Mouse (Mus musculus): Measurements from ENCODE around the gene Ano6. TPM values are rescaled to one million over a fixed set of nuclear protein-coding genes. Genes with fewer than 3 reads are reported as not detected.

Ano6 gene
- total and polyA plus RNA-seq, 3 experiments, result 14.1 to 19.6 (median 17.3) TPM

GRCm38 (mm10) chr15:95920047-95920446 is 129.4 kb downstream of the Ano6 start:
- H3K4me3 ChIP-seq, result no peak overlapping the region
- WGBS, result 32% methylated on average over 9 of the region's 9 CpGs
- H3K9ac ChIP-seq (ENCODE audit: low read depth, low read length), result no peak overlapping the region
- H3K79me2 ChIP-seq (replicated peaks; ENCODE audit: control insufficient read depth, insufficient read depth, low read length), result no peaks in the 10 kb centered on the region
- intact Hi-C loops (cut with DNase I), result no loop called here
- no peak for DNase-seq
- no peaks in the 10 kb centered on the region for H3K27me3 ChIP-seq (ENCODE audit: control insufficient read depth, insufficient read depth, low read length)
- TF ChIP-seq POLR2A (IDR thresholded peaks at IDR 0.05; ENCODE audit: insufficient read depth, low read depth, low read length) (no peak), EP300 (IDR thresholded peaks at IDR 0.05; ENCODE audit: insufficient read depth, low read depth, low read length) (no peak), CTCF (IDR thresholded peaks at IDR 0.05) (no peak)
- H3K36me3 ChIP-seq (ENCODE audit: control insufficient read depth, insufficient read depth, low read length), result peaks cover 3% of the 10 kb centered on the region; the same call in 1 of the 2 replicates
- H3K4me1 ChIP-seq (ENCODE audit: control insufficient read depth, insufficient read depth, low read length), result peaks cover 2% of the 10 kb centered on the region; the same call in 1 of the 2 replicates
- no peak overlapping the region for H3K27ac ChIP-seq

GRCm38 (mm10) chr15:95921072-95921471 is 130.4 kb downstream of the Ano6 start:
- DNase-seq, result no peak
- peaks cover 3% of the 10 kb centered on the region; the same call in 1 of the 2 replicates for H3K36me3 ChIP-seq (ENCODE audit: control insufficient read depth, insufficient read depth, low read length)

GRCm38 (mm10) chr15:95921639-95922038 is 131.0 kb downstream of the Ano6 start:
- no peaks in the 10 kb centered on the region for H3K79me2 ChIP-seq (replicated peaks; ENCODE audit: control insufficient read depth, insufficient read depth, low read length)
- intact Hi-C loops (cut with DNase I), result no loop called here
- no peak overlapping the region for H3K27ac ChIP-seq
- no peak overlapping the region for H3K9ac ChIP-seq (ENCODE audit: low read depth, low read length)
- WGBS, result 92% methylated on average over 4 of the region's 4 CpGs
- no peak for DNase-seq
- H3K27me3 ChIP-seq (ENCODE audit: control insufficient read depth, insufficient read depth, low read length), result no peaks in the 10 kb centered on the region
- H3K36me3 ChIP-seq (ENCODE audit: control insufficient read depth, insufficient read depth, low read length), result peaks cover 3% of the 10 kb centered on the region; the same call in 1 of the 2 replicates
- H3K4me3 ChIP-seq, result no peak overlapping the region
- H3K4me1 ChIP-seq (ENCODE audit: control insufficient read depth, insufficient read depth, low read length), result peaks cover 2% of the 10 kb centered on the region; the same call in 1 of the 2 replicates
- TF ChIP-seq EP300 (IDR thresholded peaks at IDR 0.05; ENCODE audit: insufficient read depth, low read depth, low read length) (no peak), POLR2A (IDR thresholded peaks at IDR 0.05; ENCODE audit: insufficient read depth, low read depth, low read length) (no peak), CTCF (IDR thresholded peaks at IDR 0.05) (no peak)

More at GRCm38 (mm10) chr15:95921072-95921471, 130.4 kb downstream of the Ano6 start:
- intact Hi-C loops (cut with DNase I), result no loop called here
- Histone ChIP-seq H3K27ac (no peak overlapping the region), H3K4me1 (ENCODE audit: control insufficient read depth, insufficient read depth, low read length) (peaks cover 2% of the 10 kb centered on the region; the same call in 1 of the 2 replicates), H3K79me2 (replicated peaks; ENCODE audit: control insufficient read depth, insufficient read depth, low read length) (no peaks in the 10 kb centered on the region), H3K9ac (ENCODE audit: low read depth, low read length) (no peak overlapping the region), H3K27me3 (ENCODE audit: control insufficient read depth, insufficient read depth, low read length) (no peaks in the 10 kb centered on the region), H3K4me3 (no peak overlapping the region)
- no peak for TF ChIP-seq POLR2A (IDR thresholded peaks at IDR 0.05; ENCODE audit: insufficient read depth, low read depth, low read length)
- TF ChIP-seq CTCF (IDR thresholded peaks at IDR 0.05), result no peak
- TF ChIP-seq EP300 (IDR thresholded peaks at IDR 0.05; ENCODE audit: insufficient read depth, low read depth, low read length), result no peak
- 78% methylated on average over 3 of the region's 3 CpGs for WGBS

GRCm38 (mm10) chr15:95922558-95922957 is 131.9 kb downstream of the Ano6 start:
- no peak overlapping the region for H3K4me3 ChIP-seq
- H3K36me3 ChIP-seq (ENCODE audit: control insufficient read depth, insufficient read depth, low read length), result peaks cover 3% of the 10 kb centered on the region; the same call in 1 of the 2 replicates
- no peak overlapping the region for H3K9ac ChIP-seq (ENCODE audit: low read depth, low read length)
- WGBS, result 93% methylated on average over 6 of the region's 6 CpGs
- no peak overlapping the region for H3K27ac ChIP-seq
- peaks cover 2% of the 10 kb centered on the region; the same call in 1 of the 2 replicates for H3K4me1 ChIP-seq (ENCODE audit: control insufficient read depth, insufficient read depth, low read length)
- H3K27me3 ChIP-seq (ENCODE audit: control insufficient read depth, insufficient read depth, low read length), result no peaks in the 10 kb centered on the region
- TF ChIP-seq CTCF (IDR thresholded peaks at IDR 0.05) (peak; percentile 16; the same call in 1 of the 2 replicates), POLR2A (IDR thresholded peaks at IDR 0.05; ENCODE audit: insufficient read depth, low read depth, low read length) (no peak)
- intact Hi-C loops (cut with DNase I), result no loop called here
- DNase-seq, result no peak
- H3K79me2 ChIP-seq (replicated peaks; ENCODE audit: control insufficient read depth, insufficient read depth, low read length), result no peaks in the 10 kb centered on the region

GRCm38 (mm10) chr15:95925334-95925986 is 134.8 kb downstream of the Ano6 start:
- Histone ChIP-seq H3K9ac (ENCODE audit: low read depth, low read length) (no peak overlapping the region), H3K4me3 (no peak overlapping the region), H3K36me3 (ENCODE audit: control insufficient read depth, insufficient read depth, low read length) (peaks cover 3% of the 10 kb centered on the region; the same call in 1 of the 2 replicates), H3K4me1 (ENCODE audit: control insufficient read depth, insufficient read depth, low read length) (no peaks in the 10 kb centered on the region), H3K79me2 (replicated peaks; ENCODE audit: control insufficient read depth, insufficient read depth, low read length) (no peaks in the 10 kb centered on the region), H3K27ac (no peak overlapping the region), H3K27me3 (ENCODE audit: control insufficient read depth, insufficient read depth, low read length) (no peaks in the 10 kb centered on the region)
- WGBS, result 80% methylated on average over 8 of the region's 8 CpGs
- no peak for DNase-seq
- intact Hi-C loops (cut with DNase I), result no loop called here
- TF ChIP-seq CTCF (IDR thresholded peaks at IDR 0.05) (no peak), POLR2A (IDR thresholded peaks at IDR 0.05; ENCODE audit: insufficient read depth, low read depth, low read length) (no peak), EP300 (IDR thresholded peaks at IDR 0.05; ENCODE audit: insufficient read depth, low read depth, low read length) (no peak)

- Histone ChIP-seq H3K36me3 (ENCODE audit: control insufficient read depth, insufficient read depth, low read length) (peaks cover 4% of the 10 kb centered on the region), H3K4me1 (ENCODE audit: control insufficient read depth, insufficient read depth, low read length) (peaks cover 1% of the 10 kb centered on the region; the same call in 1 of the 2 replicates), H3K27ac (no peak overlapping the region), H3K27me3 (ENCODE audit: control insufficient read depth, insufficient read depth, low read length) (no peaks in the 10 kb centered on the region), H3K9ac (ENCODE audit: low read depth, low read length) (no peak overlapping the region), H3K79me2 (replicated peaks; ENCODE audit: control insufficient read depth, insufficient read depth, low read length) (no peaks in the 10 kb centered on the region), H3K4me3 (no peak overlapping the region)
- WGBS, result 96% methylated on average over 6 of the region's 6 CpGs
- TF ChIP-seq POLR2A (IDR thresholded peaks at IDR 0.05; ENCODE audit: insufficient read depth, low read depth, low read length) (no peak), CTCF (IDR thresholded peaks at IDR 0.05) (no peak), EP300 (IDR thresholded peaks at IDR 0.05; ENCODE audit: insufficient read depth, low read depth, low read length) (no peak)
- intact Hi-C loops (cut with DNase I), result no loop called here
- no peak for DNase-seq
Measured at GRCm38 (mm10) chr15:95929087-95929486, 138.4 kb downstream of the Ano6 start.
